Mouse (Mus musculus): ENCODE results near the gene Agtrap. TPM values are rescaled to one million over a fixed set of nuclear protein-coding genes. Genes with fewer than 3 reads are reported as not detected.

Agtrap gene
- polyA plus RNA-seq, 1 experiment = 20.9 TPM

GRCm38 (mm10) chr4:148079212-148079611, 8.6 kb downstream of the Agtrap start:
- H3K4me1 ChIP-seq (ENCODE audit: control insufficient read depth, insufficient read depth, low read length) = peaks cover 1% of the 10 kb centered on the region; the same call in 1 of the 2 replicates
- no peak for TF ChIP-seq CTCF (IDR thresholded peaks at IDR 0.05; ENCODE audit: control insufficient read depth, insufficient read depth, low read length)
- TF ChIP-seq POLR2A (IDR thresholded peaks at IDR 0.05; ENCODE audit: borderline replicate concordance, control insufficient read depth, low read depth, low read length) = no peak
- 80% methylated on average over 6 of the region's 6 CpGs for WGBS

GRCm38 (mm10) chr4:148075881-148076280, 11.9 kb downstream of the Agtrap start:
- WGBS = 87% methylated on average over 6 of the region's 6 CpGs
- Histone ChIP-seq H3K27ac (ENCODE audit: control insufficient read depth, insufficient read depth, low read depth, low read length, poor library complexity) (no peak overlapping the region), H3K4me1 (ENCODE audit: control insufficient read depth, insufficient read depth, low read length) (no peaks in the 10 kb centered on the region), H3K4me3 (replicated peaks; ENCODE audit: control insufficient read depth, low read depth, low read length) (no peak overlapping the region)
- TF ChIP-seq CTCF (IDR thresholded peaks at IDR 0.05; ENCODE audit: control insufficient read depth, insufficient read depth, low read length) = no peak
- TF ChIP-seq POLR2A (IDR thresholded peaks at IDR 0.05; ENCODE audit: borderline replicate concordance, control insufficient read depth, low read depth, low read length) = no peak

More at GRCm38 (mm10) chr4:148079212-148079611, 8.6 kb downstream of the Agtrap start:
- H3K4me3 ChIP-seq (replicated peaks; ENCODE audit: control insufficient read depth, low read depth, low read length) = no peak overlapping the region
- no peak overlapping the region for H3K27ac ChIP-seq (ENCODE audit: control insufficient read depth, insufficient read depth, low read depth, low read length, poor library complexity)

- TF ChIP-seq POLR2A (IDR thresholded peaks at IDR 0.05; ENCODE audit: borderline replicate concordance, control insufficient read depth, low read depth, low read length) (peak; percentile 6; the same call in 1 of the 2 replicates), CTCF (IDR thresholded peaks at IDR 0.05; ENCODE audit: control insufficient read depth, insufficient read depth, low read length) (no peak)
- no peak overlapping the region for H3K27ac ChIP-seq (ENCODE audit: control insufficient read depth, insufficient read depth, low read depth, low read length, poor library complexity)
- whole genome bisulfite sequencing = 31% methylated on average over 21 of the region's 21 CpGs
- no peaks in the 10 kb centered on the region for H3K4me1 ChIP-seq (ENCODE audit: control insufficient read depth, insufficient read depth, low read length)
- peak overlapping the region; percentile 57 for H3K4me3 ChIP-seq (replicated peaks; ENCODE audit: control insufficient read depth, low read depth, low read length)
Observed at GRCm38 (mm10) chr4:148075259-148075658, 12.6 kb downstream of the Agtrap start.

GRCm38 (mm10) chr4:148074521-148075189, 13.2 kb downstream of the Agtrap start:
- TF ChIP-seq CTCF (IDR thresholded peaks at IDR 0.05; ENCODE audit: control insufficient read depth, insufficient read depth, low read length) (no peak), POLR2A (IDR thresholded peaks at IDR 0.05; ENCODE audit: borderline replicate concordance, control insufficient read depth, low read depth, low read length) (no peak)
- WGBS = 36% methylated on average over 17 of the region's 17 CpGs
- Histone ChIP-seq H3K27ac (ENCODE audit: control insufficient read depth, insufficient read depth, low read depth, low read length, poor library complexity) (no peak overlapping the region), H3K4me1 (ENCODE audit: control insufficient read depth, insufficient read depth, low read length) (no peaks in the 10 kb centered on the region), H3K4me3 (replicated peaks; ENCODE audit: control insufficient read depth, low read depth, low read length) (peak overlapping the region; percentile 57)

- Histone ChIP-seq H3K27ac (ENCODE audit: control insufficient read depth, insufficient read depth, low read depth, low read length, poor library complexity) (no peak overlapping the region), H3K4me1 (ENCODE audit: control insufficient read depth, insufficient read depth, low read length) (no peaks in the 10 kb centered on the region), H3K4me3 (replicated peaks; ENCODE audit: control insufficient read depth, low read depth, low read length) (no peak overlapping the region)
- WGBS = 65% methylated on average over 5 of the region's 5 CpGs
- no peak for TF ChIP-seq POLR2A (IDR thresholded peaks at IDR 0.05; ENCODE audit: borderline replicate concordance, control insufficient read depth, low read depth, low read length)
- no peak for TF ChIP-seq CTCF (IDR thresholded peaks at IDR 0.05; ENCODE audit: control insufficient read depth, insufficient read depth, low read length)
Observed at GRCm38 (mm10) chr4:148071508-148071907, 16.3 kb downstream of the Agtrap start.

- 54% methylated on average over 9 of the region's 9 CpGs for WGBS
- Histone ChIP-seq H3K4me1 (ENCODE audit: control insufficient read depth, insufficient read depth, low read length) (no peaks in the 10 kb centered on the region), H3K27ac (ENCODE audit: control insufficient read depth, insufficient read depth, low read depth, low read length, poor library complexity) (0 out of 2 replicates have a peak overlapping the region, but pooled peaks have one; percentile 6), H3K4me3 (replicated peaks; ENCODE audit: control insufficient read depth, low read depth, low read length) (no peak overlapping the region)
- no peak for TF ChIP-seq POLR2A (IDR thresholded peaks at IDR 0.05; ENCODE audit: borderline replicate concordance, control insufficient read depth, low read depth, low read length)
- TF ChIP-seq CTCF (IDR thresholded peaks at IDR 0.05; ENCODE audit: control insufficient read depth, insufficient read depth, low read length) = no peak
Observed at GRCm38 (mm10) chr4:148069602-148070218, 18.1 kb downstream of the Agtrap start.

GRCm38 (mm10) chr4:148067346-148067745, 20.5 kb downstream of the Agtrap start:
- Histone ChIP-seq H3K4me1 (ENCODE audit: control insufficient read depth, insufficient read depth, low read length) (no peaks in the 10 kb centered on the region), H3K4me3 (replicated peaks; ENCODE audit: control insufficient read depth, low read depth, low read length) (no peak overlapping the region), H3K27ac (ENCODE audit: control insufficient read depth, insufficient read depth, low read depth, low read length, poor library complexity) (no peak overlapping the region)
- WGBS = 88% methylated on average over 8 of the region's 8 CpGs
- no peak for TF ChIP-seq POLR2A (IDR thresholded peaks at IDR 0.05; ENCODE audit: borderline replicate concordance, control insufficient read depth, low read depth, low read length)
- TF ChIP-seq CTCF (IDR thresholded peaks at IDR 0.05; ENCODE audit: control insufficient read depth, insufficient read depth, low read length) = no peak

- TF ChIP-seq POLR2A (IDR thresholded peaks at IDR 0.05; ENCODE audit: borderline replicate concordance, control insufficient read depth, low read depth, low read length) = no peak
- TF ChIP-seq CTCF (IDR thresholded peaks at IDR 0.05; ENCODE audit: control insufficient read depth, insufficient read depth, low read length) = no peak
- Histone ChIP-seq H3K27ac (ENCODE audit: control insufficient read depth, insufficient read depth, low read depth, low read length, poor library complexity) (no peak overlapping the region), H3K4me3 (replicated peaks; ENCODE audit: control insufficient read depth, low read depth, low read length) (no peak overlapping the region), H3K4me1 (ENCODE audit: control insufficient read depth, insufficient read depth, low read length) (no peaks in the 10 kb centered on the region)
- WGBS = 73% methylated on average over 9 of the region's 9 CpGs
Observed at GRCm38 (mm10) chr4:148066401-148066744, 21.5 kb downstream of the Agtrap start.
